Mouse (Mus musculus) midbrain, postnatal 0 days (tissue): ENCODE results near the gene Umps. TPM values are rescaled to one million over a fixed set of nuclear protein-coding genes. Genes with fewer than 3 reads are reported as not detected.

Experiments
- ATAC-seq: fragments of 200-750 bp; cut with Nextera tagmentation; 2 replicates; pipeline ENCODE4 v1.8.0; 2017; ENCODE audit warnings: moderate number of reproducible peaks, mild to moderate bottlenecking, moderate TSS enrichment, moderate library complexity; ENCODE audit not compliant: low FRiP score
- DNase-seq: peaks from one replicate; pipeline ENCODE4 v3.0.0-alpha.2; 2015; ENCODE audit warnings: low spot score
- H3K27ac ChIP-seq: fragments of 300-500 bp; sonication (generic); 2 replicates; pipeline ENCODE4 v1.5.1; 2014; ENCODE audit warnings: low read depth, mild to moderate bottlenecking, low read length, mixed read lengths
- H3K27me3 ChIP-seq: fragments of 300-500 bp; sonication (generic); 2 replicates; pipeline ENCODE4 v1.6.1; 2014; ENCODE audit warnings: low read length, control low read depth, mixed read lengths; ENCODE audit not compliant: insufficient read depth
- H3K36me3 ChIP-seq: fragments of 300-500 bp; sonication (generic); 2 replicates; pipeline ENCODE4 v1.6.1; 2014; ENCODE audit warnings: low read length, control low read depth, mixed read lengths; ENCODE audit not compliant: insufficient read depth
- H3K4me1 ChIP-seq: fragments of 300-500 bp; sonication (generic); 2 replicates; pipeline ENCODE4 v1.6.1; 2014; ENCODE audit warnings: mild to moderate bottlenecking, control low read depth, antibody characterized with exemption, low read length, mixed read lengths; ENCODE audit not compliant: insufficient read depth
- H3K4me2 ChIP-seq: fragments of 300-500 bp; sonication (generic); 2 replicates; pipeline ENCODE4 v1.6.1; 2014; ENCODE audit warnings: low read depth, mild to moderate bottlenecking, low read length, mixed read lengths; ENCODE audit not compliant: poor library complexity, severe bottlenecking
- H3K4me3 ChIP-seq: fragments of 300-500 bp; sonication (generic); 2 replicates; pipeline ENCODE4 v1.5.1; 2014; ENCODE audit warnings: low read depth, mild to moderate bottlenecking, low read length, moderate library complexity
- H3K9ac ChIP-seq: fragments of 300-500 bp; sonication (generic); replicated peaks from 2 replicates; pipeline ENCODE4 v1.6.1; 2014; ENCODE audit warnings: mild to moderate bottlenecking, low read length, moderate library complexity, mixed read lengths; ENCODE audit not compliant: poor library complexity, severe bottlenecking
- H3K9me3 ChIP-seq: fragments of 300-500 bp; sonication (generic); 2 replicates; pipeline ENCODE4 v1.6.1; 2016; ENCODE audit warnings: low read length, control low read depth
- CTCF ChIP-seq: IDR thresholded peaks from 2 replicates; pipeline ENCODE4 v1.5.1; 2016; ENCODE audit warnings: antibody characterized with exemption, mild to moderate bottlenecking
- WGBS: fragments of 180-500 bp; shearing (Covaris S2); extraction: QIAGEN DNeasy Blood & Tissue Kit; methylation state at CpG from one replicate; pipeline ENCODE4 v1.1.7; 2014; 5-methylcytosine and 5-hydroxymethylcytosine counted together
- polyA plus RNA-seq: library from polyadenylated mRNA; unstranded; fragments of >200 nt; fragmentation: Nextera tagmentation; extraction: Ambion mirVana; gene quantifications from 2 replicates; pipeline ENCODE4 v1.2.1, GENCODE M21; 2015
- total RNA-seq: library from RNA; depleted of rRNA; stranded (reverse); fragments of >200 nt; gene quantifications from 2 replicates; pipeline ENCODE4 v1.2.3, GENCODE M21; 2014

Umps gene
- total and polyA plus RNA-seq, 2 experiments from 2014 or later = 18.4 to 22.2 TPM

DNA sequence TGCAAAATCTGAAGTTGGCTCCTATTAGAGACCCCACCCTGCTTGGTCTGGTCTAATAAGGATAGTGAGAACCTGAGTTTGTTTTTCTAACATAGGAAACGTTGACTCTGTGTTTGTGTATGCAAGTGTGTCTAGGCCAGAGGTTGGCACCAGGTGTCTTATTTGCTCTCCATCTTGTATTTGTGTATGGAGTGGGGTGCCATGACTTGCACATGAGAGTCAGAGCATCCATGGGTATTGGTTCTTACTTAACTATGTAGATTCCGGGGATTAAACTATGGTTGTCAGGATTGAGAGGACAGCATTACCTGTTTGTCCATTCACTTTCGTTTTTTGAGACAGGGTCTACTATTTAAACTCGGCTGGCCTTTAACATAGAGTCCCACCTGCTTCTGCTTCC is 13.8 kb downstream of the Umps start:
- H3K27me3 ChIP-seq = no peaks in the 10 kb centered on the region
- H3K36me3 ChIP-seq = peaks cover 27% of the 10 kb centered on the region
- no peak overlapping the region for H3K27ac ChIP-seq
- H3K9ac ChIP-seq = no peak overlapping the region
- ATAC-seq (no peak), DNase-seq (no peak)
- WGBS = 93% methylated on average over 4 of the region's 4 CpGs
- no peaks in the 10 kb centered on the region for H3K9me3 ChIP-seq
- H3K4me2 ChIP-seq = no peak overlapping the region
- no peaks in the 10 kb centered on the region for H3K4me1 ChIP-seq
- no peak overlapping the region for H3K4me3 ChIP-seq
- no peak for TF ChIP-seq CTCF

DNA sequence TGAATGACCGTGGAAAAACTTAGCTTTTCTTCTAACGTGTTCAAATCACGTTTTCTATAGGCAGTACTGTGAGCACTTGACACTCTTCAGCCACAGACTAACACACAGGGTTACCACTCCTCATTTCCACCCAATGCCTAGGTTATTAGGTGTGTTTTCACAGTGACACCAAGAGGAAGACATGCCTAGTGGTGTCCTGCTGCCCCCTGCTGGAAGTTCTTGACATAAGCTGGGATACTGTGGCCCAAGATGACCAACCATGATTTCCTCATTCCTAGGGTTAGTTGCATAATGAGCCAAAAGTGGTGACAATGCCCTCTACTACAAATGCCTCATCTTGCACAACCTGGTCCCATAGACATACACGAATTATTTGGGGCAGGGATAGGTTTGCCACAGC is 16.0 kb downstream of the Umps start:
- H3K4me2 ChIP-seq = no peak overlapping the region
- WGBS = 33% methylated on average over 4 of the region's 4 CpGs
- H3K9me3 ChIP-seq = no peaks in the 10 kb centered on the region
- no peaks in the 10 kb centered on the region for H3K27me3 ChIP-seq
- peak; percentile 95 for TF ChIP-seq CTCF
- H3K27ac ChIP-seq = no peak overlapping the region
- DNase-seq (peak; percentile 83), ATAC-seq (0 out of 2 replicates have a peak, but pooled peaks have one; percentile 47)
- no peaks in the 10 kb centered on the region for H3K4me1 ChIP-seq
- peaks cover 13% of the 10 kb centered on the region for H3K36me3 ChIP-seq
- H3K9ac ChIP-seq = no peak overlapping the region
- no peak overlapping the region for H3K4me3 ChIP-seq

DNA sequence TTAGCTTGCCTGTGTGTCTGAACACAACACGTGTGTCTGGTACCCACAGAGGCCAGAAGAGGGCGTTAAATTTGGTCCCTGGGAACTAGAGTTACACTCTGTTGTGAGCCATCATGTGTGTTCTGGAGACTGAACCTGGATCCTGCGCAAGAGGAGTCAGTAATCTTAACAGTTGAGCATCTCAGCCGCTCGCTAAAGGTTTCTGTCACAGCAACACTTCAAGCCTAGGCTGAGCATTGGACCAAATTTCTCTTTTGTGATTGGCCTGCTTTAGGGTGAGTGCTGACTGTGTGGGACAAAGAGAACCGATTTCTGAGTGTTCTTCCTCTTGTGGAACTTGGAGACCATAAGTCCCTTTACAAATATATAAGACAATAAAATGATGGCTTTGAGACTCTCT is 16.5 kb downstream of the Umps start:
- ATAC-seq (no peak), DNase-seq (no peak)
- peak; percentile 38; the same call in 1 of the 2 replicates for TF ChIP-seq CTCF
- peaks cover 9% of the 10 kb centered on the region; the same call in 1 of the 2 replicates for H3K36me3 ChIP-seq
- no peaks in the 10 kb centered on the region for H3K4me1 ChIP-seq
- H3K4me3 ChIP-seq = no peak overlapping the region
- no peaks in the 10 kb centered on the region for H3K9me3 ChIP-seq
- H3K4me2 ChIP-seq = no peak overlapping the region
- no peak overlapping the region for H3K27ac ChIP-seq
- H3K27me3 ChIP-seq = no peaks in the 10 kb centered on the region
- H3K9ac ChIP-seq = no peak overlapping the region
- WGBS = 86% methylated on average over 6 of the region's 6 CpGs

DNA sequence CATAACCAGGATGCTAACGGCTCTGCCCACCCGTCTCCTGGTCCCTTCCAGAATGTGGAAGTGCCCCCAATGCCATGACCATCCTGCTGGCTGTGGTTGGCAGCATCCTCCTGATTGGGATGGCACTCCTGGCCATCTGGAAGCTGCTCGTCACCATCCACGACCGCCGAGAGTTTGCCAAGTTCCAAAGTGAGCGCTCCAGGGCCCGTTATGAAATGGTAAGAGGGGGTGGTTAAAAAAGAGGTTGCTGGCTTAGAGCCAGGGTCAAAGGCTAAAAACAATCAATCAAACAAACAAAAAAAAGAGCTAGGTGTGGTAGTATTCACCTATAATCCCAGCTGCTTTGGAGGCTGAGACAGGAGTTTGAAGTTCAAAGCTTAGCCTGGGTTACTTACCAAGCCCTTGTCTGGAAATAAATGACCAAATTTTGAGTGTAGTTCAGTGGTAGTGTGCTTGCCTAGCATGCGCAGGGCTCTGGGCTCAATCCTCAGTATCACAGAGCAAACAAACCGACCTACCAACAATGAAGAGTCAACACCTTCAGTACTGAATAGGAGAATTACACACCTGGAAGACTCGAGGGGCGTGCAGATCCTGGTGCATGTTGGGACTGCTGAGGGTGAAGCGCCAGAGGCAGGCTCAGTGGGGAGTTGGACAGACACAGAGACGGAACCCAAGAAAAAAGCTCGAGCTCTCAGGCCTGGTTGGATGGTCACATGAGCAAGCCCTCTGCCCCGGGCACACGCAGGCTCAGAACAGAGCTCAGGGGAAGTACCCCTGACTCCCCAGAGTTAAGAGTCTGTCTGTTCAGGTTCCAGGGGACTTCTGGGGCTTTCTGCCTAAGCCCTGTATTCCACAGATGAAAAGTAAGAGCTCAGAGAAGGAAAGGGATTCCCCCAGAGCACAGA is 18.9 kb downstream of the Umps start:
- Histone ChIP-seq H3K9me3 (no peaks in the 10 kb centered on the region), H3K36me3 (no peaks in the 10 kb centered on the region), H3K4me2 (no peak overlapping the region), H3K4me1 (no peaks in the 10 kb centered on the region), H3K9ac (no peak overlapping the region), H3K4me3 (no peak overlapping the region), H3K27ac (no peak overlapping the region), H3K27me3 (no peaks in the 10 kb centered on the region)
- ATAC-seq (no peak), DNase-seq (no peak)
- WGBS = 87% methylated on average over 17 of the region's 17 CpGs
- no peak for TF ChIP-seq CTCF

DNA sequence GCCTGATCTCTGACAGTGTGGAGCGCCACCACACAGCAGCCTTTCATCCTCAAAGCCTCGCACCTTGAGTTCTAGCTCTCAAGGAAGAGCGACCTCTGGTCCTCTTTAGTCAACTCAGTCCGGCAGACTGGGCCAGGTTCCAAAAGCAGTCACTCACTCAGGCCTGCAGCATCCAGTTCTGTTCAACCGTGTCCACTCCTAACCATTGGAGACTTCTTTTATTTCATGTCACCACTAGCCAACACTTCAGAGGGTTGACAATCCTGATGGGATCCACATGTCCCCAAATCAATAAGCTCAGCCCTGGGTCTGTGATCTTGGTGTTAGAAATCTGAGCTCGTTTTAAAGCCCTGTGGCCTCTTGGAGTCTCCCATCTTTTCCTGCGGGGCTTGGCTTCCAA is 20.8 kb downstream of the Umps start:
- WGBS = 73% methylated on average over 7 of the region's 7 CpGs
- H3K27me3 ChIP-seq = no peaks in the 10 kb centered on the region
- H3K9ac ChIP-seq = no peak overlapping the region
- no peak for DNase-seq
- no peak overlapping the region for H3K4me2 ChIP-seq
- peaks cover 8% of the 10 kb centered on the region; the same call in 1 of the 2 replicates for H3K4me1 ChIP-seq
- H3K4me3 ChIP-seq = no peak overlapping the region
- no peak for ATAC-seq
- no peak overlapping the region for H3K27ac ChIP-seq
- no peaks in the 10 kb centered on the region for H3K36me3 ChIP-seq
- H3K9me3 ChIP-seq = no peaks in the 10 kb centered on the region
- TF ChIP-seq CTCF = no peak

DNA sequence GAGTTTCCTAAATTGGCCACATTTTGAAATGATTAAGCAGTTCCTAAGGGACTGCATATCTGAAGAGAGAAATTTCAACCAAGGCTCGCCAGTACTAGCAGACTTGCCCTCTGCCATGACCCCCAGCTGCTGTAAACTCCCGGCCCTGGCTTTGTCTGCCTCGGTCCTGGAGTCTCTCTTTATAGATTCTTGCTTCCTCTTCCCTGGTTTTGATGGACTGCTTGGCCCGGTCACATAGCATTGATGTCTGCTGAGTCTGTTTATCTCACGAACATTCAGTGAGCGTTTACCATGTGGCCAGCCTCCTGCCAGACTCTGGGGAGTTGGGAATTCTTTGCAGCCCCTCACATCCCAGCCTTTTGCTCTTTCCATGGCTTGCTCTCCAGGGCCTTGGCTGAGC is 22.1 kb downstream of the Umps start:
- no peak for DNase-seq
- 58% methylated on average over 6 of the region's 6 CpGs for WGBS
- no peak for ATAC-seq
- TF ChIP-seq CTCF = no peak
- Histone ChIP-seq H3K4me3 (no peak overlapping the region), H3K36me3 (no peaks in the 10 kb centered on the region), H3K27me3 (no peaks in the 10 kb centered on the region), H3K4me2 (no peak overlapping the region), H3K4me1 (peaks cover 8% of the 10 kb centered on the region; the same call in 1 of the 2 replicates), H3K9ac (no peak overlapping the region), H3K27ac (no peak overlapping the region), H3K9me3 (no peaks in the 10 kb centered on the region)
